Mouse (Mus musculus) testis, adult 2 months (tissue): ENCODE measurements at regions not wholly inside any gene's neighbourhood (a gene's known extent, or its start where the extent isn't known, plus 50 kb on each side); places are given as distances from the start of the nearest gene placed in this dataset.

ENCODE experiments used
- CTCF ChIP-seq: fragments of 200-500 bp; IDR thresholded peaks from 2 replicates; pipeline ENCODE4 v1.5.1; 2012; ENCODE audit warnings: low read depth, mild to moderate bottlenecking, inconsistent platforms, low read length, moderate library complexity; ENCODE audit not compliant: control insufficient read depth, insufficient read depth, insufficient replicate concordance
- POLR2A ChIP-seq: fragments of 200-500 bp; IDR thresholded peaks from 2 replicates; pipeline ENCODE4 v1.6.1; 2012; ENCODE audit warnings: low read depth, mild to moderate bottlenecking, inconsistent platforms, low read length, moderate library complexity; ENCODE audit not compliant: control insufficient read depth

- no peak for TF ChIP-seq CTCF
- TF ChIP-seq POLR2A, result no peak
Measured at GRCm38 (mm10) chr9:61844141-61844540, 70.2 kb downstream of the Rplp1 start.
